Mouse (Mus musculus) heart, embryonic 11.5 days (tissue): ENCODE data around the gene Ppp1r1b. TPM values are rescaled to one million over a fixed set of nuclear protein-coding genes. Genes with fewer than 3 reads are reported as not detected.

Source experiments
- ATAC-seq: fragments of 200-750 bp; cut with Nextera tagmentation; replicated peaks from 2 replicates; pipeline ENCODE4 v1.8.0; 2017; ENCODE audit warnings: moderate library complexity; ENCODE audit not compliant: insufficient number of reproducible peaks, low FRiP score, low TSS enrichment
- H3K27ac ChIP-seq: fragments of 300-500 bp; sonication (generic); 2 replicates; pipeline ENCODE4 v1.5.1; 2014; ENCODE audit warnings: mild to moderate bottlenecking, low read depth, low read length
- H3K27me3 ChIP-seq: fragments of 300-500 bp; sonication (generic); 2 replicates; pipeline ENCODE4 v1.6.1; 2014; ENCODE audit warnings: mild to moderate bottlenecking, low read length, mixed read lengths; ENCODE audit not compliant: control insufficient read depth, insufficient read depth
- H3K36me3 ChIP-seq: fragments of 300-500 bp; sonication (generic); 2 replicates; pipeline ENCODE4 v1.6.1; 2014; ENCODE audit warnings: mild to moderate bottlenecking, low read length, moderate library complexity, mixed read lengths; ENCODE audit not compliant: control insufficient read depth, insufficient read depth
- H3K4me1 ChIP-seq: fragments of 300-500 bp; sonication (generic); 2 replicates; pipeline ENCODE4 v1.6.1; 2014; ENCODE audit warnings: low read length; ENCODE audit not compliant: control insufficient read depth, insufficient read depth
- H3K4me2 ChIP-seq: fragments of 300-500 bp; sonication (generic); 2 replicates; pipeline ENCODE4 v1.6.1; 2014; ENCODE audit warnings: mild to moderate bottlenecking, moderate library complexity
- H3K4me3 ChIP-seq: fragments of 300-500 bp; sonication (generic); 2 replicates; pipeline ENCODE4 v1.5.1; 2014; ENCODE audit warnings: low read depth, low read length
- H3K9ac ChIP-seq: fragments of 300-500 bp; sonication (generic); 2 replicates; pipeline ENCODE4 v1.6.1; 2014; ENCODE audit warnings: mild to moderate bottlenecking, low read depth, low read length, moderate library complexity
- H3K9me3 ChIP-seq: fragments of 300-500 bp; sonication (generic); replicated peaks from 2 replicates; pipeline ENCODE4 v1.6.1; 2016; ENCODE audit warnings: low read length; ENCODE audit not compliant: control insufficient read depth
- WGBS: fragments of 180-500 bp; shearing (Covaris S2); extraction: QIAGEN DNeasy Blood & Tissue Kit; methylation state at CpG from one replicate; pipeline ENCODE4 v1.1.7; 2014; ENCODE audit not compliant: insufficient replicate concordance; 5-methylcytosine and 5-hydroxymethylcytosine counted together
- polyA plus RNA-seq: library from polyadenylated mRNA; unstranded; fragments of >200 nt; fragmentation: Nextera tagmentation; extraction: Ambion mirVana; gene quantifications from 2 replicates; pipeline ENCODE4 v1.2.1, GENCODE M21; 2014

Ppp1r1b gene
- polyA plus RNA-seq, 1 experiment from 2014 or later, result 13.6 TPM

DNA sequence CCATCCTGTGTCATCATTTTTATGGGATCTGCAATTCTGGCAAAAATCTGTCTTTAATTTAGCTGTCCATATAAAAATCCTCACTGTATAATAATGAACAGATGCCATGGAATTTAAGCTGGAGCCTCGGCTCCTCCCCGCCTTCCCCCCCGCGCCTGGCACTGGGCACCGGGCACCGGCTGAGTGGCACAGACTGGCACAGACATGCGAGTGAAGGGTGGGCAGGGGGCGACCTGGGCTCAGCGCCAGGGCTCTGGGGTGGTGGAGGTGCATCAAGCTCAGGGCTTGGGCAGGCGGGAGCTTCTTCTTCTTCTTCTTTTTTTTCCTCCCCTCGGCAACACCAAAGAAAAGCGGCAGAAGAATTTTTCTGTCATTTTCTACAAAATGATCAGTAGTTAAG is 27.8 kb upstream of the Ppp1r1b start:
- WGBS, result 17% methylated on average over 12 of the region's 12 CpGs
- Histone ChIP-seq H3K27me3 (peaks cover 100% of the 10 kb centered on the region), H3K27ac (no peak overlapping the region), H3K4me3 (no peak overlapping the region), H3K9ac (no peak overlapping the region), H3K4me1 (no peaks in the 10 kb centered on the region), H3K36me3 (no peaks in the 10 kb centered on the region), H3K9me3 (no peaks in the 10 kb centered on the region), H3K4me2 (no peak overlapping the region)
- ATAC-seq, result no peak

DNA sequence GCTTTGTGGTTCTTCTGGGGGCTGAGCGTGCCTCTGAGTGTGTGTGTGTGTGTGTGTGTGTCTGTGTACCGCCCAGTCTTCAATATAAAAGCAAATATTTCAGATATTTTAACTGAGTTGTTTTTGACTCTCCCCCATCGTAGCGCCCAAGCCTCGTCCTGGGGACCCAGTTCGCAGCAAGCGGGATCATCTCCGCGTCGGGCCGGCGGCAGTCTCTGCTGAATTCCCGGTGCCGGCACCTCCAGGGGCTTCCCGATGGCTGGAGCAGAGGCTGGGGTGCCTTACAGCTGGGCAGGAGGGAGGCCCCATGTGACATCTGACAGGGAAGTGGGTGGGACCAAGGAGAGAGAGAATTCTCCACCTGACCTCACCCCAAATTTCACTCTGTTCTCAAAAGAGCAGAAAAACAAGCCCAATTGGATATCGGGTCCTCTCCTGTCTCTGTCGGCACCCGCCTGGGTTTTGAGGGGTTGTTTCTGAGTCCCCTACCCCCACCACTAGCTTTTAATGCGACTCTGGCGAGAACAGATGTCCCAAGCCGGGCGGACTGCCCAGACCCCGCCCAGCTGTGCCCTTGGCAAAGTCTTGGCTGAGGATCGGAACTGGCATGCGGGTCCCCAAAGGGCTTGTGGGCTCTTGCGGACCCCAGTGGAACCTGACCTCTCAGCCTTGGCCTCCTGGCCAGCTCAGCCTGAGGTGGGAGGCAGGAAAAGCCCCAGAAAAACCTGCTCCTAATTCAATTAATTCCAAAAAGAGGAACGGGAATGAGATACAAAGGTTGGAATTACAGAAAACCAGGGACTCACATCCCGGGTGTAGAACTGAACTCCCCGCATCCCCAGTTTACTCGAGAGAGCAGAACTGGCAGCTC is 27.2 kb upstream of the Ppp1r1b start:
- no peaks in the 10 kb centered on the region for H3K36me3 ChIP-seq
- no peak for ATAC-seq
- WGBS, result 2% methylated on average over 30 of the region's 30 CpGs
- no peak overlapping the region for H3K4me2 ChIP-seq
- H3K9ac ChIP-seq, result no peak overlapping the region
- no peak overlapping the region for H3K27ac ChIP-seq
- peaks cover 100% of the 10 kb centered on the region for H3K27me3 ChIP-seq
- H3K9me3 ChIP-seq, result no peaks in the 10 kb centered on the region
- no peaks in the 10 kb centered on the region for H3K4me1 ChIP-seq
- no peak overlapping the region for H3K4me3 ChIP-seq

DNA sequence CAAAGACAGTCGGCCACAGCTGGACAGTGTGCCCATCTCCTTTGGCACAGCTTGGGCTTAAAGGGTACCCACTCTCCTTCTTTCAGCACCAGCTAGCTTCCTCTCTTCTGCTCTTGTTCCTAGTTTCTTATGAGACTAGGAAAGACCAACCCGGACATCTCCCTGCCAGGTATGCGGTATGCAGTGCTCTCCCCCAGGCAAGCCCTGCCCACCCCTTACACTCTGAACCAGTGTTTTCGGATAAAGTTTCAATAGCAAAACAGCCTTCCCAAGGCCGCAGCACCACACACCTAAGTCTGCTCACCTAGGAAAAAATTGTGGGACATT is 26.6 kb upstream of the Ppp1r1b start:
- no peak overlapping the region for H3K27ac ChIP-seq
- H3K4me1 ChIP-seq, result peaks cover under 1% of the 10 kb centered on the region; the same call in 1 of the 2 replicates
- peaks cover 98% of the 10 kb centered on the region for H3K27me3 ChIP-seq
- no peak overlapping the region for H3K9ac ChIP-seq
- no peak for ATAC-seq
- 9% methylated on average over 5 of the region's 5 CpGs for WGBS
- H3K36me3 ChIP-seq, result no peaks in the 10 kb centered on the region
- no peak overlapping the region for H3K4me2 ChIP-seq
- no peaks in the 10 kb centered on the region for H3K9me3 ChIP-seq
- no peak overlapping the region for H3K4me3 ChIP-seq

DNA sequence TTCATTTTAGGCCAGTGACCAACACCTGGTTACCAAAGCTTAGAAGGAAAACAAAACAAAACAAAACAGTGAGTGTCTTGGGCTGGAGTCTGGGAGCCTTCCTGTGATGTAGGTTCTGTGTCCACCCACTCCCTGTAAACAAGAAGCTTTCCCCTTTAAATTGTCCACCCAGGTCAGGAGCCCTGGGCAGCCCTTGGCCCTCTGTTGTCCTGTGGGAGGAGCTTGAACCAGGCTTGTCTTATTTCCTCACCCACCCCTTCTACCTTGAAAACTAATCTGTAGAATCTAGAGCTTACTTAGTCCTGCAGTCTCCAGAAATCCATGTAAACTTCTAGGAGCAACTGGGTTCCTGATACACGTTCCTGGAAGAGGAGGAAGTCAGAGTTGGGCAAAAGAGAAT is 26.0 kb upstream of the Ppp1r1b start:
- Histone ChIP-seq H3K36me3 (no peaks in the 10 kb centered on the region), H3K9ac (no peak overlapping the region), H3K4me1 (peaks cover 5% of the 10 kb centered on the region), H3K4me3 (no peak overlapping the region), H3K27ac (no peak overlapping the region), H3K9me3 (no peaks in the 10 kb centered on the region), H3K27me3 (peaks cover 98% of the 10 kb centered on the region), H3K4me2 (no peak overlapping the region)
- 4% methylated on average over 1 of the region's 1 CpGs for WGBS
- ATAC-seq, result no peak

DNA sequence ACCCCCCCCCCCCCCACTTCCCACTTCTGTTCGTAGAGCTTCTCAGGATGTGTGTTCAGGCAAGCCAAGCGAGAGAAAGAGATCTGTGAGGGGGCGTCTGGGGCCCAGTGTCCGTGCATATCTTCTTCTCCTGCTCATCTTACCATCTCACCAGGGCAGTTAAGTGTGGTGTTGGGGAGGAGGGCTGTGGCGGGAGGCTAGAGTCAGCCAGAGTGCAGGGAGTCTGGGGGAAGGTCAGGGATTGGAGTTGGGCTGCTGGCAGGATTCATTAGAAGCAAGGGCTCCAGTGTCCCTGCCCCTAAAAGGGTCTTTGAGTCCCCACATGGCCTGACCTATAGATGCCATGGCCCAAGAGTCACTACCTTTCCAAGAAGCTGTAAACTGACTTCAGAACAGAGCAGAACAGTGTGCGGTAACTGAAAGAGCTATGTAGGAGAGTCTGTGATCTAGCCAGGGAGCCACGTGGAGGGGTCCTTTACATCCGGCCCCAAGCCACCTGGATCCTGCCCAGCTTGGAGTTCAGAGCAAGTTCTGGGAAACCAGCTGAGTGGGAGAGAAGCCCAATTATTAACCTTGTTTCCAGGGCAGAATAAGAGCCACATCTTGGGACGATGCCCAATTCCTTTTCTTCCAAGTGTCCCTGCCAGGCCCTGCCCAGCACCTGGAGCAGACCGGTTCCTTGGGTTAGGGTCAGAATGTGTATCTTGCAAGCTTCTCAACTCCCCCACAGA is 24.9 kb upstream of the Ppp1r1b start:
- 3% methylated on average over 10 of the region's 10 CpGs for whole genome bisulfite sequencing
- Histone ChIP-seq H3K36me3 (no peaks in the 10 kb centered on the region), H3K4me1 (peaks cover 17% of the 10 kb centered on the region), H3K9me3 (no peaks in the 10 kb centered on the region), H3K4me2 (no peak overlapping the region), H3K27me3 (peaks cover 98% of the 10 kb centered on the region), H3K9ac (no peak overlapping the region), H3K27ac (no peak overlapping the region), H3K4me3 (no peak overlapping the region)
- no peak for ATAC-seq

DNA sequence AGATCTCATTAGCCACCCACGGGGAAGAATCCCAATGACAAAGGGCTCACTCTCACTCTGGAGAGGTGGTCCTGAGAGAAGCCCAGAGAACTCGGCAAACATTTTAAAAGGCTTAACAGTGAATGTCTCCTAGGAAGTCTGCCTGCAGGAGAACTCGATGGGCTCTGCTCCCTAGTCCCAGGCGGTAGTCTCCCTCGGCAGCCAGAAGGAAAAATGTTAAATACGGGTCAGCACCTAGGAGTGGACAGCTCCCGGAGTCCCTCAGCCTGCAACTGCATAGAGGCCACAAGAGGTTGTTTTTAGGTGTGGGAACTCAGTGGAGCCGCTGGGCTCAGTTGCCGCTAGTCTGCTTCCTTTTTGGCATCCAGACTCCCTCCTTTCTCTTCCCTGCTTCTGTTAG is 24.3 kb upstream of the Ppp1r1b start:
- no peak overlapping the region for H3K4me2 ChIP-seq
- WGBS, result 3% methylated on average over 9 of the region's 9 CpGs
- no peaks in the 10 kb centered on the region for H3K9me3 ChIP-seq
- peaks cover 19% of the 10 kb centered on the region for H3K4me1 ChIP-seq
- no peak overlapping the region for H3K9ac ChIP-seq
- H3K27ac ChIP-seq, result no peak overlapping the region
- peaks cover 98% of the 10 kb centered on the region for H3K27me3 ChIP-seq
- no peaks in the 10 kb centered on the region for H3K36me3 ChIP-seq
- H3K4me3 ChIP-seq, result no peak overlapping the region
- no peak for ATAC-seq

DNA sequence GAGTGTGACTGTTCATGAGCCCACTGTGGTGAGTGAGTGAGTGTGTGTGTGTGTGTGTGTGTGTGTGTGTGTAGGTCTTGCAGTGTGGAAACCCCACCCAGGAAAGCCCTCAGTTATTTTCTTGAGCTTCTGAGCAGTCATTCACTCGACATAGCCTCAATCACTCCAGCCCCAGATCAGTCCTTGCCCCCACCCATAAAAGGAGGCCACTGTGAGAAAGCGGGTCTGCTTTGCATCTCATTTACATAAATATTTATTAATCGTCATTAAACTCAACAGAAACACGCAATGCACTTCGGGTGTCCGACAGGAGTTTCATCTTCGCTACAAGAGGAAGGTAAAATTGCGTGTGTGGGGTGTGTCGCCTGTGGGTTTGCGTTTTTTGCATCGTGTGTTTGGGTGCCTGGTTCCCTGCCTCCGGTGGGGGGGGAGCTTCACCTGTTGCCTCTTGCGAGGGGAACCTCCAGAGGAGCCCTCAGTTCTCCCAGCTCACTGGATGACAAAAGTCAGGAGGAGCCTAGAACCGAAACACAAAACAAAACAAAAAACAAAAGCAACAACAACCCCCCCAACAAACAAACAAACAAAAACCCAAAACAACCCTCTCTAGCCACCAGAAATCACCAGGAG is 22.9 kb upstream of the Ppp1r1b start:
- H3K27me3 ChIP-seq, result peaks cover 98% of the 10 kb centered on the region
- no peaks in the 10 kb centered on the region for H3K9me3 ChIP-seq
- no peak overlapping the region for H3K9ac ChIP-seq
- no peak overlapping the region for H3K4me3 ChIP-seq
- no peak for ATAC-seq
- H3K36me3 ChIP-seq, result no peaks in the 10 kb centered on the region
- no peak overlapping the region for H3K4me2 ChIP-seq
- no peak overlapping the region for H3K27ac ChIP-seq
- H3K4me1 ChIP-seq, result peaks cover 19% of the 10 kb centered on the region
- WGBS, result 8% methylated on average over 14 of the region's 14 CpGs

DNA sequence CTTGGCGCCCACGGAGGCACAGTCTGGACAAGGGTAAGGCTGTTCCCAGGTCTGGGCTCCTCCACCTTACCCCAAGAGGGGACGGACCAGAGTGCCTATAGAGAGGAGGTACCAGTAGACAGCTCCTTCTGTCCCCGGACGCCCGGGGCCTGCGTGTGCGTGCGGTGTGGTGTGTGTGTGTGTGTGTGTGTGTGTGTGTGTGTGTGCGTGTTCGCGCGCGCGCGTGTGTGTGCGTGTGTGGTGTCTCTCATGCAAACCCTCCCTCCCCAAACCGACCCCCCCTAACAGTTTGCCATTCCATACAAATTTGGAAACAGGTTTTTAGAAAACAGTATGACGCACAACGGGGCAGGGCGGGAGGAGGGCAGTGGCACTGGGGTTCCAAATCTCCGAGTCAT is 22.4 kb upstream of the Ppp1r1b start:
- no peak overlapping the region for H3K4me3 ChIP-seq
- no peak overlapping the region for H3K4me2 ChIP-seq
- no peaks in the 10 kb centered on the region for H3K36me3 ChIP-seq
- peaks cover 98% of the 10 kb centered on the region for H3K27me3 ChIP-seq
- H3K9me3 ChIP-seq, result no peaks in the 10 kb centered on the region
- no peak overlapping the region for H3K27ac ChIP-seq
- no peak overlapping the region for H3K9ac ChIP-seq
- 5% methylated on average over 22 of the region's 22 CpGs for WGBS
- H3K4me1 ChIP-seq, result peaks cover 19% of the 10 kb centered on the region
- no peak for ATAC-seq
